Comparison of ENCODE assay signal across 1 mouse cellular context in the genomic region with DNA sequence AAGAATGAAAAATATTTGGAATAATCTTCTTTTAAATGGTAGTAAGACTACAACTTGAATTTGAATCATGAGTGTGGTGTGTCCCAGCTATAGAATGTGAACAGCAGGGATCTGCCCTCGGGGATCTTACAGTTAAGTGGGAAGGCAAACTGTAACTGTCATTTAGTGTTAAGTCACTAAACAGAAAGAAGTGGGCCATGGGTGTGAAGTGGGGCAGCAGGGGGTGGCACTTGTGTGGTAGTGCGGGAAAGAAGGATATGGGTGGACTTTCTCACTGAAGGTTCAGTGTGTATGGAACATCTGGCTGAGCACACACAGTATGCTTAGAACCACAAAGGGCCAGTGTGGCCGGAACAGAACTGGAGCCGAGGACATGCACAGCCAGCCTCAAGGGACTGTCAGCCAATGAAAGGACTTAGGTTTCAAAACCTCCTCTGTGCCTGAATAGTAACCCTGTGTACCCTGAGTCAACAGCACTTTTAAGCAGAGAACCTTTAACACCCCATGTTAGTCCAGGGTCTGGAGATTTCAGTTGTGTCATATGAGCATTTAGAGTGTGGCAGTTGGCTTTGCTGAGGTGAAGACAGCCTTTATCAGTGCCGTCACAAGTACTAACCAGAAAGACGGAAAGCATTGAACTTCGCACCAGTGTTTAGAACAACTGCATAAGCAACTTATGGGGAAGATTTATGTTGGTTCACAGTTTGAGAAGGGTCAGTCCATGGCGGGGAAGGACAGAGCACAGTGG.
TF ChIP-seq lines count a peak whose summit lies in the region.

No protein-coding gene starts in this region.

TF ChIP-seq in MEL, 35 proteins besides CTCF, POLR2A, EP300 and RAD21:
- TF ChIP-seq SIN3A (IDR thresholded peaks at IDR 0.05; ENCODE audit: low read length) (peak; percentile 33; the same call in 1 of the 2 replicates), ETS1 (IDR thresholded peaks at IDR 0.05; ENCODE audit: low read depth, low read length) (peak; percentile 59), MEF2A (IDR thresholded peaks at IDR 0.05; ENCODE audit: extremely low read depth, insufficient replicate concordance, low read depth, low read length, poor library complexity, severe bottlenecking) (no peak), NELFE (IDR thresholded peaks at IDR 0.05; ENCODE audit: low read depth, low read length) (peak; percentile 36; the same call in 1 of the 2 replicates), MYB (IDR thresholded peaks at IDR 0.05; ENCODE audit: low read depth, low read length) (peak; percentile 82), NRF1 (IDR thresholded peaks at IDR 0.05; ENCODE audit: insufficient read depth, low read depth, low read length, poor library complexity, severe bottlenecking) (no peak), POLR2AphosphoS2 (IDR thresholded peaks at IDR 0.05; ENCODE audit: low read length) (no peak), USF2 (IDR thresholded peaks at IDR 0.05; ENCODE audit: borderline replicate concordance in 1 of 2, insufficient read depth in 1 of 2, low read depth in 1 of 2, low read length in 2 of 2) (no peak), GABPA (IDR thresholded peaks at IDR 0.05; ENCODE audit: low read depth, low read length) (no peak), TAL1 (IDR thresholded peaks at IDR 0.05; ENCODE audit: low read length) (no peak), UBTF (IDR thresholded peaks at IDR 0.05; ENCODE audit: borderline replicate concordance, insufficient read depth, low read depth, low read length) (no peak), CHD1 (IDR thresholded peaks at IDR 0.05; ENCODE audit: low read depth, low read length) (no peak), ZNF384 (IDR thresholded peaks at IDR 0.05; ENCODE audit: low read depth, low read length) (no peak), TBP (IDR thresholded peaks at IDR 0.05; ENCODE audit: low read depth, low read length) (0 out of 2 replicates have a peak, but pooled peaks have one; percentile 15), SMC3 (IDR thresholded peaks at IDR 0.05; ENCODE audit: low read depth, low read length) (0 out of 2 replicates have a peak, but pooled peaks have one; percentile 9), ZMIZ1 (IDR thresholded peaks at IDR 0.05; ENCODE audit: low read depth, low read length) (no peak), HCFC1 (IDR thresholded peaks at IDR 0.05; ENCODE audit: low read depth, low read length) (no peak), MAX (IDR thresholded peaks at IDR 0.05; ENCODE audit: low read length) (no peak), ELF1 (IDR thresholded peaks at IDR 0.05; ENCODE audit: low read depth, low read length) (no peak), MAFK (IDR thresholded peaks at IDR 0.05; ENCODE audit: borderline replicate concordance, low read depth, low read length) (no peak), POLR2AphosphoS5 (IDR thresholded peaks at IDR 0.05; ENCODE audit: borderline replicate concordance, low read depth, low read length) (no peak), JUND (IDR thresholded peaks at IDR 0.05; ENCODE audit: low read depth, low read length) (no peak), MYC (IDR thresholded peaks at IDR 0.05; ENCODE audit: low read depth, low read length) (no peak), MXI1 (IDR thresholded peaks at IDR 0.05; ENCODE audit: low read depth, low read length) (no peak; the same call in 1 of the 2 replicates), KAT2A (conservative IDR thresholded peaks at IDR 0.05; ENCODE audit: low read depth, low read length) (no peak), CHD2 (IDR thresholded peaks at IDR 0.05; ENCODE audit: low read length) (no peak), BHLHE40 (IDR thresholded peaks at IDR 0.05; ENCODE audit: borderline replicate concordance, low read depth, low read length) (no peak), ZKSCAN1 (IDR thresholded peaks at IDR 0.05; ENCODE audit: low read depth, low read length) (no peak), E2F4 (IDR thresholded peaks at IDR 0.05; ENCODE audit: borderline replicate concordance, low read depth, low read length) (no peak), MAZ (IDR thresholded peaks at IDR 0.05; ENCODE audit: low read depth, low read length) (no peak), ZC3H11A (IDR thresholded peaks at IDR 0.05; ENCODE audit: low read depth, low read length) (no peak), GATA1 (IDR thresholded peaks at IDR 0.05; ENCODE audit: low read depth, low read length) (peak; percentile 68), TCF12 (IDR thresholded peaks at IDR 0.05; ENCODE audit: low read depth, low read length) (peak; percentile 47), USF1 (IDR thresholded peaks at IDR 0.05; ENCODE audit: low read depth, low read length) (peak; percentile 52; the same call in 1 of the 2 replicates), RCOR1 (IDR thresholded peaks at IDR 0.05; ENCODE audit: low read depth, low read length) (no peak)
